Mouse (Mus musculus): ENCODE measurements at regions not wholly inside any gene's neighbourhood (a gene's known extent, or its start where the extent isn't known, plus 50 kb on each side); places are given as distances from the start of the nearest gene placed in this dataset.

GRCm38 (mm10) chr13:99057696-99058095 lies 73.3 kb upstream of the 1700024P04Rik start:
- ATAC-seq (ENCODE audit: low TSS enrichment), result no peak

GRCm38 (mm10) chr13:99057293-99057588 lies 72.9 kb upstream of the 1700024P04Rik start:
- ATAC-seq (ENCODE audit: low TSS enrichment), result no peak

DNA sequence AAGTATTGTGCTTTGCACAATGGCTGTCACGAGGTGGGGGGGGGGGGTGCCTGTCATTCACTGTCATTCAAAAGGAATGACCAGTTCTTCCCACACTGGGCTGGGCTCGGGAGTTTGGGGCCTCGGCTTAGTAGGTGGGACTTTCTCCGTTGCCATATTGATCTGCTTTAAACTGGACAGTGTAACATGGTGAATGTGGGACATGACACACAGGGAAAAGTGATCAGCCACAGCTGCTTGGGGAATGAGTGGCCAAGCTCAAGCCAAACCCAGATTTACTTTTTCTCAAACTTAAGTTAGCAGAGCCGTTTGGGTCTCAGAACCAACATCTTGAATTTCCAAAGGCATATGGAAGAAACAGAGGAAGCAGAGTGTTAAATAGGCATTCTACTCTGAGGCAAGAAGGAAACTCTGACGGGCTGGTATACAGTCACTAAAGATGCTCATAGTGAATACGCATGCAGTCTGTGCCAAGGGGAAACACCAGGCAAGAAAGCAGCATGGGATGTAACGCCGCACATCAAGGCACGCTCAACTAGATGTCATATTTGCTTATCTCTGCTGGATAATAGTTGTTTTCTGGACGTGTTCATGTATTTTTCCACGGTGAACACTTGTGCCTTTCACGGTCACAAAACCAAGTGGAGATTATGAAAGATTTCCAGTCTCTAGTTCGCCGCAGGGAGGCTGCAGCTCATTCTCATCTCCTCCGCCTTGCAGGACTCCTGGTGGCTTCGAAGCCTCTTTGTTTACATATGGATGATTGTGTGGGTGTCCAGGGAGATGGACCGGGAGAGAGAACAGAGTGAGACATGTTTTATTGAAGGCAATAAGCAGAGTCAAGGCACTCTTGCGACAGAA lies 72.3 kb upstream of the 1700024P04Rik start:
- peak; percentile 25; the same call in 1 of the 2 replicates for ATAC-seq (ENCODE audit: low TSS enrichment)

DNA sequence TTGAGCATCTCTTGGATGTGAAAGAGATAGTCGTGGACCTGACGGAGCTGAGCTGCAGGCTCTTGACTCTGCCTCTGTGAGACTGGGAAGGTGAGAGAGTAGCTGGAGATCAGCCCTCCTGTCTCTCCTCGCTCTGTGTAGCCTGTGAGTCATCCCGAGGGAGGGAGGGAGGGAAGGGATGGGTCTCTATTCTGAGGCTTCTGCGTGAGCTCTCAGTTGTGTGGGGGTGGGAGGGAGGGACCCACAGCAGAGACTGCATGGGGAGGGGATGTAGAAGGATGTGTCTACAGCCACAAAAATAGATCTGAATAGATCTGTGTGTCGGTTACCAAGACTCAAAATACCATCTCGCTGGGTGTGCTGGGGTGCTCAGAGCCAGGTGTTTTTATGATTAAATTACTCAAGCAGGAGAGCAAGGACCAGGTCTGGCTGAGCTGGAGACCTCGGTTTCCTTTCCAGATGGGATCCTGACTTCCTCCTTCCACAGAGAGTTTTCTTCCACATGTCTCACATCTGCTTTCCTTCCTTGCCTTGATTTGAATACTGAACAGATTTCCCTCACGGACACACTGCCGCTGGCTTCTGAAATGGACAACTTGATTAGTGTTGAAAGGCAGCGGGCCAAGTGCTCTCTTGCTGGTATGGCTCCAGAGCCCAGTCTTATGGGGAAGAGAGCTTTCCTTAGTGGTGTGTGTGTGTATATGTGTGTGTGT lies 71.4 kb upstream of the 1700024P04Rik start:
- ATAC-seq (ENCODE audit: low TSS enrichment), result peak; percentile 90

- no peak for ATAC-seq (ENCODE audit: low TSS enrichment)
These were observed 67.7 kb upstream of the 1700024P04Rik start for GRCm38 (mm10) chr13:99052076-99052475.

DNA sequence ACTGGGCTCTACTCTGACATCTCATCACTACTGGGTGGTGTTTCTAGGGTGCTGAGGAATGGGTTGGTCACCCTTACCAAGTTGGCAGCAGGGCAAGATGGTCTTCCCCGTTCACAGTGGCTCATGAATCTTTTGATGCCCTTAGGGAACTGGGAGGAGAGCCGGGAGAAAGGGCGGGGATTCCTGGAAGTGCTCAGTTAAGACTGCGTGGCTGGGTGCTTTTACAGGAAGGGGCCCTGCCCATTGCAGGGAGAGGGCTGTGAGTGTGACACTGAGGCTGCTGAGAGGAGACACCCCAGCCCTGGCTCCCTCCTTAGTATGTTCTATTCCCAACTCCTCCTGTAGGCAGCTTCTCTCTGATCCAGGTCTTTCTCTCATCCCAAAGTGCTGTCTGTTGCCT lies 65.3 kb upstream of the 1700024P04Rik start:
- ATAC-seq (ENCODE audit: low TSS enrichment), result no peak

DNA sequence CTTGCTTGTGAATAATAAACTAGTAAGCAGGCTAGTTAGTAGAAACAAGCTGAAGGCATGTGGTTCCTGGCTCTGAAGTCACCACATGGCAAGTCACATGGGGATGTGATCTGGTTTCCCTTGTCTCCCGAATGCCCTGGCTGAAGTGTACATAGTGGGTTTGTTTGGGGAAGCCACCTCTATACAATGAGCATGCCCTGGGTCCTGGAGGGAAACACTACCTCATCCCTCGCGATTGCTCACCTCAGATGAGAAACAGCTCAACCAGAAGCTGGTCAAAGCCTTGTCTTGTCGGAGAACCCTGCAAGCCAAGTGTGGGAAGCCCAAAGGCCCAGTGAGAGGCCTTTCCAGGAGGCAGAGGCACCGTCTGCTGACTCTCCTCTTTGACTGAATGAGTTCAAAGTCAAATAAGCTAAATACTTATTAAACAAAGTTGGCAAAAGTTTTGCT lies 64.3 kb upstream of the 1700024P04Rik start:
- ATAC-seq (ENCODE audit: low TSS enrichment), result no peak

DNA sequence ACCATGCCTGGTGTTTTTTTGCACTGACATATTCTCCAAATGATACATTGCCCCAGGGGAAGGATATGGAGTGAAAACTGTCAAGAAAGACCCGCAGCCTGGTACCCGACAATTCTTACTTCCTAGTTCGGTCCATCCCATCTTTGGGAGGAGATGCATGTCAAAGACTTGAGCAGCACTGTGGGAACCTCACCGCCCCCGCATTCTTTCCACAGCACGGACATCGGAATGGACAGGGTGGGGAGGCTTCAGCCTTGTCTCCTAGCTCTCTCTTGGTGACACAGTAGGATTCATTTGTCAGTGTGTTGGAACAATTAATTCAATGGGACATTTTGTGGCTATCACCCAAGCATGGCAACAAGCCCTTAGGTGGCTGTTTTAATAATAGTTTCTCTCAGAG lies 62.9 kb upstream of the 1700024P04Rik start:
- no peak for ATAC-seq (ENCODE audit: low TSS enrichment)

GRCm38 (mm10) chr13:99046737-99047136 lies 62.4 kb upstream of the 1700024P04Rik start:
- ATAC-seq (ENCODE audit: low TSS enrichment), result no peak

DNA sequence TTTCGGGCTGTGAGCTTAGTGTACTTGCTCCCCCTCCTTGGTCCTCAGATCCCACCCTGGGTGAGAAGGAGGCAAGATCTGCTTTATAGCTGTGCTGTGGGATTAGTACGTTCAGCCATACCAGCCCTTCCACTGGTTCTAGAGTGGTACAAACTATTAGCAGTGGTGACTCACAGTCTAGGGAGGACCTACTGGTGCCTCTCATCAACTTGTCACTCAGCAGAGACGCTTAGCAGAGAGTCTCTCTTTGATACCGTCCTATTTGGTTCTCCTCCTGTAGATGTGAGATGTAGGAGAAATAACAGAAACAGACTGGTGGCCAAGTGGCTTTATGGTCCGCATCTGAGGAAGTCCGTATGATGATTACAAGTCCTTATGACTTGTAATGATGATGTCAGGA lies 57.7 kb upstream of the 1700024P04Rik start:
- no peak for ATAC-seq (ENCODE audit: low TSS enrichment)

DNA sequence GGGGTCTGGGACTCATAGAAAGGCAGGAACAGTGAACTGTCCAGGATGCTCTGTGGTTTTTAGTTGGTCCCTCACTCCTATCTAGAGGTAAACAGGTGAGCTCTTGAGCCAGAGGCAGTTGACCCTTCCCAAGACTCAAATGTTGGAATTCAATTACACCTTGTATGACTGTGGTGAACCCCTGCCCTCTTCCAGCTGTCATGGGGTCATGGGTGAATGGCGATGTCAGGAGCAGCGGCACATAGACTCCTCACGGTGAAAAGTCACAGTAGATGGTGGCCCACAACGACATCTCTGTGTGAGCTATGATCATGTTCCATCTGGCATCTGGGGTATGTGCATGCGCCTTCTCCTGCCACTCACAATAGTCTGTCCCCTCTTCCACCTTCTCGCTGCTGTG lies 56.9 kb upstream of the 1700024P04Rik start:
- ATAC-seq (ENCODE audit: low TSS enrichment), result no peak

DNA sequence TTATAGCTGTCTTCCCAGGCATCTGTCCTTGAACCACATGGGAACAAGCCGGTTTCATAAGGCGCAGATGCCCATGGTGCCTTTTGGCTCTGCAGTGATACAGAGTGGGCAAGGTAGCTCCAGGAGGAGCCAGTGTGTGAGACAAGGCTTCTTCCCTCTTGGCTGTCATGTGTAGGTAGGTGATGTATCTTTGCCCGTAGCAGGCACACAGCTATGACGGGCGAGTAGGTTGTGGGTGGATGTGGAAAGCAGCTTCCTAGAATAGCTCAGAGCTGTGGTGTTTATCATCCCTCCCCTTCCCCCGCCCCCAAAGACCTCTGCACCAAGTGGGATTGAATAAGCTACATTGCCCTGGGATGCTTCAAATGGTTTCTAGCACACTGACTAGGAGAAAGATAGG lies 56.5 kb upstream of the 1700024P04Rik start:
- ATAC-seq (ENCODE audit: low TSS enrichment), result peak; percentile 97

- ATAC-seq (ENCODE audit: low TSS enrichment), result no peak
These were observed 55.8 kb upstream of the 1700024P04Rik start for GRCm38 (mm10) chr13:99040171-99040570.

GRCm38 (mm10) chr13:99039063-99039385 lies 54.7 kb upstream of the 1700024P04Rik start:
- no peak for ATAC-seq (ENCODE audit: low TSS enrichment)

DNA sequence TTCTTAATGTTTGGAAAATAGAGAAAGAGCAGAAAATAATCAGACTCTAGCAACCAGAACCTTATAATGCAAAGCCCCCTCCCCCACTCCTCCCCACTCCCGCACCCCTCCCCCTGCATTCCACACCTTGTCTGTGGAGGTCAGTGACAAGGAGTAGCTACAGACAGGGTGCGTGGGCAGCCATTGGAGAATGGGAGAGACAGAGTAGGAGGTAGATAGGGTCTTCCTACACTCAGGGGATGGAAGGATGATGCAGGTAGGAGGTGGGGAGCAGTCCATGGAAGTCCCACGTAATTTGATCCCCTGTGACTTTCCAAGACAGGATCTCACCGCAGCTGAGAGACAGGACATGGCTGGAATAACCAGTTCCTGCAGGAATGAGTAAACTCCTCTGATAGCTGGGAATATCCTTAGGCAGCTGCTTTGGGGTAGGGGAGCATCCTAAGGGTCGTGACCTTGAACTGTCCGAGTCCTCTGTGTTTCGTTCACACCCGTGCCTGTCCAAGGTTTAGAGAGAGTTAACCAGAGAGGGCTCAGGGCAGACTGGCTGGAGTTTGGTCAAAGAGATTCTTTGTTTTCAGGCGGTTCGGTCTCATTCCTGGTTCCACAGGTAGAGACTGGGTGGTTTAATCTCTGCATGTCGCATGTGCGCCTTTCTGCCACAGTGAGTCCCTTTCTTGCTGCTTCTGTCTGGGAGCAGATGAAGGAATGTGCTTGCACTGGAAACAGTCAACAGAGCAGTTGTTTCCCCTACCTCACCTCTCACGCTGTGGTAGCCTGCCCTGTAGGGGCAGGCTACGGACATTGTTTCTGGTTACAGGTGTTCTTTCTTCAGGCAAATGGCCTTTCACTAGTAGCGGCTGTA lies 54.1 kb upstream of the 1700024P04Rik start:
- ATAC-seq (ENCODE audit: low TSS enrichment), result no peak

DNA sequence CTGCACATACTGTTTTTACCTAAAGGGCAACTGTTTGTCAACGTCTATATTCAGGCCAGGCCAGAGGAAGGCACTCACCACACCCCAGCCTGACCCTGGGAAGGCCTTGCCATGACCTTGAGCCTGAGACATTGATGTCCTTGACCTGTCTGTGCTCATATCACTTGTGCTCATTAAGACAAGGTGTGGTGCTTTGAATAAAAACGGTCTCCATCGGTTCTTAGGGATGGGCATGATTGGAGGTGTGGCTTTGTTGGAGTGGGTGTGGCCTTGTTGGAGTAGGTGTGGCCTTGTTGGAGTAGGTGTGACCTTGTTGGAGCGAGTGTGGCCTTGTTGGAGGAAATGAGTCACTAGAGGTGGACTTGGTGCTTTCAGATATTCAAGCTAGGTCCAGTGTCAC lies 52.8 kb upstream of the 1700024P04Rik start:
- ATAC-seq (ENCODE audit: low TSS enrichment), result no peak

Data from frontal cortex, adult (tissue).